Mouse (Mus musculus): Measurements from ENCODE around the gene Pde10a. TPM values are rescaled to one million over a fixed set of nuclear protein-coding genes. Genes with fewer than 3 reads are reported as not detected.
A peak's percentile ranks its signal among the peaks of the same experiment; 100 is the strongest.

Gene Pde10a
- total and polyA plus RNA-seq, 2 experiments: 0.28 to 0.56 TPM

- H3K27me3 ChIP-seq (ENCODE audit: control insufficient read depth, insufficient read depth, low read length): no peaks in the 10 kb centered on the region
- H3K36me3 ChIP-seq (ENCODE audit: control insufficient read depth, insufficient read depth, low read length): no peaks in the 10 kb centered on the region
- WGBS: 36% methylated on average over 14 of the region's 14 CpGs
- DNase-seq (ENCODE audit: extremely low read depth, low read depth, low spot score): no peak
- H3K79me2 ChIP-seq (ENCODE audit: control insufficient read depth, insufficient read depth, low read length): no peaks in the 10 kb centered on the region
- no peak overlapping the region for H3K4me3 ChIP-seq (ENCODE audit: insufficient read depth, low read depth, low read length)
- H3K4me1 ChIP-seq (ENCODE audit: control insufficient read depth, insufficient read depth, low read length): no peaks in the 10 kb centered on the region
- TF ChIP-seq CTCF (IDR thresholded peaks at IDR 0.05; ENCODE audit: low read depth, low read length) (no peak), POLR2A (IDR thresholded peaks at IDR 0.05; ENCODE audit: extremely low read depth, insufficient read depth, low read length) (no peak)
- no peak overlapping the region for H3K9ac ChIP-seq (ENCODE audit: low read depth, low read length)
- no peak overlapping the region for H3K27ac ChIP-seq (replicated peaks; ENCODE audit: insufficient read depth, low read depth, low read length)
These were observed 498.2 kb downstream of the Pde10a start for GRCm38 (mm10) chr17:9023198-9023942.

- Histone ChIP-seq H3K27me3 (ENCODE audit: control insufficient read depth, insufficient read depth, low read length) (0 out of 2 replicates have a peak, but pooled peaks cover 3% of the 10 kb centered on the region), H3K4me1 (ENCODE audit: control insufficient read depth, insufficient read depth, low read length) (0 out of 2 replicates have a peak, but pooled peaks cover 2% of the 10 kb centered on the region), H3K36me3 (ENCODE audit: control insufficient read depth, insufficient read depth, low read length) (no peaks in the 10 kb centered on the region), H3K27ac (replicated peaks; ENCODE audit: insufficient read depth, low read depth, low read length) (no peak overlapping the region), H3K9ac (ENCODE audit: low read depth, low read length) (no peak overlapping the region), H3K4me3 (ENCODE audit: insufficient read depth, low read depth, low read length) (no peak overlapping the region), H3K79me2 (ENCODE audit: control insufficient read depth, insufficient read depth, low read length) (no peaks in the 10 kb centered on the region)
- WGBS: 61% methylated on average over 5 of the region's 5 CpGs
- TF ChIP-seq CTCF (IDR thresholded peaks at IDR 0.05; ENCODE audit: low read depth, low read length) (no peak), POLR2A (IDR thresholded peaks at IDR 0.05; ENCODE audit: extremely low read depth, insufficient read depth, low read length) (no peak)
- no peak for DNase-seq (ENCODE audit: extremely low read depth, low read depth, low spot score)
These were observed 505.0 kb downstream of the Pde10a start for GRCm38 (mm10) chr17:9030181-9030580.

DNA sequence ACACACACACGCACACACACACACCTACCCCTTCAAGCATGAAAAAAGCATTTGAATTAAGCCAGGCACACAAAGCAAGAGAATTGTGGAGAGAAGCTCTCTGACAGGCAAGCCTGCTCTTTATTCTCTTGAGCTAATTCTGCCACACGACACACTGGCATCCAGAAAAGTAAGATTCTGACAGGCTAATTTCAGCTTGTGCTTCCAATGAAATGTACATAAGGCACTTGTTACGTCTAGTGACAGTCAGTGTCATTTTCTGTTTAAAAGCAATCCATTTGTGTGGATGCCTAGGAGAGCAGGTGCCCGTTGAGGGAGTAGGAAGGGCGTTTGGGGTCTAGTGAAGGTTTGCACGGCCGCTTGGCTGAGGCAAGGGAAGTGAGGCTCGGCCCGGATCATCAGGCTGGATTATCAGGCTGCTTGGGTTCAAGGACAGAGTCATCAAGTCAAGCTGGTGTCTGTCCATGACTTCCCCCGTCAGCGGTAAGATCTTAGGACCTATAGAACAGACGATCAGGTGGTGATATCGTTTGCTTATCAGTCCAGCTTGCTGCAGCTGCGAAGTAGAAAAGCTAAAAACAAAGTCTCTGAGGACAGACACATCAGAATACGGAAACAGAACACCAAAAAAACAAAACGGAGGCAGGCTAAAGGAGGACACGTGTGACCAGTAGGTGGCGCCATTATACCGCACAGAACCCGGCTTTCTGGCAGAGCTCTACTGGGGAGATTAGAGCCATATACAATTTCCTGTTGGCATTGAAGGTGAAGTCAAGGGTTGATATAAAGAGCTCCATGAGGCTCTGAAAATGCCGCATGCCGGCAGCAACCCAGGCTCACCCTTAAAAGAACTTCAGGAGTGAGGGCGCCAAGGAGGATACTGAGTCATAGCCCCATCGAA is 506.3 kb downstream of the Pde10a start:
- H3K27ac ChIP-seq (replicated peaks; ENCODE audit: insufficient read depth, low read depth, low read length): no peak overlapping the region
- H3K9ac ChIP-seq (ENCODE audit: low read depth, low read length): no peak overlapping the region
- WGBS: 13% methylated on average over 24 of the region's 24 CpGs
- 0 out of 2 replicates have a peak, but pooled peaks cover 3% of the 10 kb centered on the region for H3K27me3 ChIP-seq (ENCODE audit: control insufficient read depth, insufficient read depth, low read length)
- DNase-seq (ENCODE audit: extremely low read depth, low read depth, low spot score): peak; percentile 39
- H3K4me1 ChIP-seq (ENCODE audit: control insufficient read depth, insufficient read depth, low read length): 0 out of 2 replicates have a peak, but pooled peaks cover 2% of the 10 kb centered on the region
- H3K36me3 ChIP-seq (ENCODE audit: control insufficient read depth, insufficient read depth, low read length): no peaks in the 10 kb centered on the region
- TF ChIP-seq CTCF (IDR thresholded peaks at IDR 0.05; ENCODE audit: low read depth, low read length): peak; percentile 82
- no peak for TF ChIP-seq POLR2A (IDR thresholded peaks at IDR 0.05; ENCODE audit: extremely low read depth, insufficient read depth, low read length)
- no peaks in the 10 kb centered on the region for H3K79me2 ChIP-seq (ENCODE audit: control insufficient read depth, insufficient read depth, low read length)
- no peak overlapping the region for H3K4me3 ChIP-seq (ENCODE audit: insufficient read depth, low read depth, low read length)

GRCm38 (mm10) chr17:9032362-9033044 is 507.3 kb downstream of the Pde10a start:
- WGBS: 65% methylated on average over 6 of the region's 6 CpGs
- Histone ChIP-seq H3K9ac (ENCODE audit: low read depth, low read length) (no peak overlapping the region), H3K4me1 (ENCODE audit: control insufficient read depth, insufficient read depth, low read length) (0 out of 2 replicates have a peak, but pooled peaks cover 2% of the 10 kb centered on the region), H3K36me3 (ENCODE audit: control insufficient read depth, insufficient read depth, low read length) (no peaks in the 10 kb centered on the region), H3K27me3 (ENCODE audit: control insufficient read depth, insufficient read depth, low read length) (0 out of 2 replicates have a peak, but pooled peaks cover 3% of the 10 kb centered on the region), H3K79me2 (ENCODE audit: control insufficient read depth, insufficient read depth, low read length) (no peaks in the 10 kb centered on the region), H3K4me3 (ENCODE audit: insufficient read depth, low read depth, low read length) (no peak overlapping the region), H3K27ac (replicated peaks; ENCODE audit: insufficient read depth, low read depth, low read length) (no peak overlapping the region)
- no peak for DNase-seq (ENCODE audit: extremely low read depth, low read depth, low spot score)
- TF ChIP-seq CTCF (IDR thresholded peaks at IDR 0.05; ENCODE audit: low read depth, low read length) (no peak), POLR2A (IDR thresholded peaks at IDR 0.05; ENCODE audit: extremely low read depth, insufficient read depth, low read length) (no peak)

DNA sequence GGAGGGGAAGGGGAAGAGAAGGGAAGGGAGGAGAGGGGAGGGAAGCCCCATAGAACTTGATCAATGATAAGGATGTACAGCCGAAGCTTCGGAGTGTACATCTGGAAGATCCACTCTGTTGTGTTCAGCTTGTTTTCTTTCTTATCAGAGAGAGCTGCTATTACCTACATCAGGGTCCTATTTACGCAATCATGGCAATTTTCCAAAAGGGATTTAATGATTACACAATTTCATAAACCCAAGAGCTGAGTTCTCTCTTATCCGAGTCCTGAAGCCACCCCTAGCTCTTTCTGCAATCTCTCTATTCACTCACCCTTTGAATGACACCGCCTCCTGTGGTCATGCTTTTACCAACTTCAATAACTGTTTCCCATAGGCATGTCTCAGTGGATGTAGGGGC is 508.3 kb downstream of the Pde10a start:
- no peak for TF ChIP-seq POLR2A (IDR thresholded peaks at IDR 0.05; ENCODE audit: extremely low read depth, insufficient read depth, low read length)
- no peak for TF ChIP-seq CTCF (IDR thresholded peaks at IDR 0.05; ENCODE audit: low read depth, low read length)

More for the DNA sequence above, 508.3 kb downstream of the Pde10a start:
- WGBS: 53% methylated on average over 5 of the region's 5 CpGs
- Histone ChIP-seq H3K4me1 (ENCODE audit: control insufficient read depth, insufficient read depth, low read length) (0 out of 2 replicates have a peak, but pooled peaks cover 2% of the 10 kb centered on the region), H3K36me3 (ENCODE audit: control insufficient read depth, insufficient read depth, low read length) (no peaks in the 10 kb centered on the region), H3K4me3 (ENCODE audit: insufficient read depth, low read depth, low read length) (no peak overlapping the region), H3K27ac (replicated peaks; ENCODE audit: insufficient read depth, low read depth, low read length) (no peak overlapping the region), H3K27me3 (ENCODE audit: control insufficient read depth, insufficient read depth, low read length) (0 out of 2 replicates have a peak, but pooled peaks cover 3% of the 10 kb centered on the region), H3K79me2 (ENCODE audit: control insufficient read depth, insufficient read depth, low read length) (no peaks in the 10 kb centered on the region), H3K9ac (ENCODE audit: low read depth, low read length) (no peak overlapping the region)
- peak; percentile 61 for DNase-seq (ENCODE audit: extremely low read depth, low read depth, low spot score)
